Mouse (Mus musculus) small intestine, adult 2 months (tissue): ENCODE measurements around the gene Gpx3. TPM values are rescaled to one million over a fixed set of nuclear protein-coding genes. Genes with fewer than 3 reads are reported as not detected.

Experiments used
- H3K27ac ChIP-seq: fragments of 200-500 bp; 2 replicates; pipeline ENCODE4 v1.5.1; 2012; ENCODE audit warnings: low read depth, low read length, control low read depth, inconsistent platforms; ENCODE audit not compliant: insufficient read depth
- H3K27me3 ChIP-seq: fragments of 200-500 bp; 2 replicates; pipeline ENCODE4 v1.6.1; 2012; ENCODE audit warnings: mild to moderate bottlenecking, moderate library complexity, low read length, inconsistent platforms; ENCODE audit not compliant: control insufficient read depth, insufficient read depth
- H3K36me3 ChIP-seq: fragments of 200-500 bp; 2 replicates; pipeline ENCODE4 v1.6.1; 2012; ENCODE audit warnings: mild to moderate bottlenecking, low read length, control low read depth, inconsistent platforms; ENCODE audit not compliant: control insufficient read depth, insufficient read depth
- H3K4me1 ChIP-seq: fragments of 200-500 bp; 2 replicates; pipeline ENCODE4 v1.6.1; 2012; ENCODE audit warnings: low read length, inconsistent platforms, mixed read lengths; ENCODE audit not compliant: control insufficient read depth, insufficient read depth, insufficient read length
- H3K4me3 ChIP-seq: fragments of 200-500 bp; 2 replicates; pipeline ENCODE4 v1.5.1; 2012; ENCODE audit warnings: low read depth, mild to moderate bottlenecking, control low read depth, inconsistent platforms, low read length, moderate library complexity
- CTCF ChIP-seq: fragments of 200-500 bp; IDR thresholded peaks from 2 replicates; pipeline ENCODE4 v1.5.1; 2012; ENCODE audit warnings: low read depth, mild to moderate bottlenecking, control low read depth, inconsistent platforms, low read length, moderate library complexity, mixed read lengths; ENCODE audit not compliant: insufficient replicate concordance, insufficient read length; ENCODE audit errors: extremely low read depth
- POLR2A ChIP-seq: fragments of 200-500 bp; IDR thresholded peaks from 2 replicates; pipeline ENCODE4 v1.6.1; 2012; ENCODE audit warnings: low read depth, mild to moderate bottlenecking, control low read depth, inconsistent platforms, low read length, moderate library complexity
- WGBS: fragments of 180-500 bp; shearing (Covaris S2); methylation state at CpG from one replicate; pipeline ENCODE4 v1.1.7; 2018; 5-methylcytosine and 5-hydroxymethylcytosine counted together
- polyA plus RNA-seq: library from polyadenylated mRNA; depleted of rRNA; stranded (reverse); fragments of >200 nt; gene quantifications from 2 replicates; pipeline ENCODE4 v1.2.3, GENCODE M21; 2012

Gpx3 gene
- polyA plus RNA-seq, 1 experiment, result 90.3 TPM

DNA sequence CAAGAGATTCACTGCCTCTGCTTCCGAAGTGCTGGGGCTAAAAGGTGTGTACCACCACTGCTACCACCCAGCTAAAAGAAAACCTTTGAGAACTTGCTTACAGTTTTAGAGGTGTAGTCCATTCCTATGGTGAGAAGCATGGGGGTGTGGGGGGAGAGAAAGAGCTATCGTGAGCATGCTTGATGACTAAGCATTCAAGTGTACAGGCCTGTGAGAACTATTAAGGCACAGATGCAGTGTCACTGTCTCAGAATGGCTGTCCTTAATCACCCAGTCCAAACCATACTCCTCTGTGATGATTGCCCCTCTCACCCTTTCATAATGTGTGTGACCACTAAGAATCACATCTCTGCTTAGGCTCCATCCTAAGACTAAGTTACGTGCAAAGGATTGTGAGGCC, 32.9 kb upstream of the Gpx3 start:
- Histone ChIP-seq H3K4me3 (no peak overlapping the region), H3K27me3 (no peaks in the 10 kb centered on the region), H3K4me1 (peaks cover 4% of the 10 kb centered on the region), H3K36me3 (peaks cover 39% of the 10 kb centered on the region), H3K27ac (no peak overlapping the region)
- TF ChIP-seq POLR2A (no peak), CTCF (no peak)
- 84% methylated on average over 3 of the region's 3 CpGs for WGBS

DNA sequence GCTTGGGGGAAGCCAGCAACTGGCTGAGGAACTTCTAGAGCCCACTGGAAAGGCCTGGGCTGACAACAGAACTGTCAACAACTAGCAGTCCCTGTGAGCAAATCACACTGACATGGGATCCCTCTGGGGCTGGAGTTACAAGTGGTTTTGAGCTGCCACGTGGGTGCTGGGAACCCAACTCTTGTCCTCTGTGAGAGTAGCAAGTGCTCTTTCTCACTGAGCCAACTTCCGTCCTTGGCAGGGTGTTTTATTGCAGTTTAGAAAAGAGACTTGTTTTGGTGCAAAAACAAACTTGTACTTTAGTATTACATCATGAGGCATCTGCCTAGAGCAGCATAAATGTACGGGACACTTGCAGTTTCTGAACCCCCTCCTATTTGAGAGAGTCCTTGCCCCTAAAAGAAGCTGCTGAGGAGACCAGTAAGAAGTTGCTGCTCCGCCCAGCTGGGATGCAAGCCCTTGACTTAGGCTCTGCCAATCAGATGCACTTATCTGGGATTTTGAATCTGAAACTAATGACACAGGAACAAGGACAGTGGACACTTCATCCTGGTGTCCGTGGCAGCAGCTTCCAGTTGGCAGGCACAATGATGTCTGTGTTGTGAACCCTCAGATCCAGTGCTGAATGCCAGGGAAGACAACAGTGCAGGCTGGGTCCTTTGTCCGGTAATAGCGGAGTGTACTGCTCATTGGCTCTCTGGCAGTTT, 30.3 kb upstream of the Gpx3 start:
- Histone ChIP-seq H3K36me3 (peaks cover 39% of the 10 kb centered on the region), H3K27ac (no peak overlapping the region), H3K4me1 (peaks cover 4% of the 10 kb centered on the region), H3K4me3 (no peak overlapping the region), H3K27me3 (no peaks in the 10 kb centered on the region)
- TF ChIP-seq CTCF (no peak), POLR2A (no peak)
- 71% methylated on average over 7 of the region's 7 CpGs for WGBS

- WGBS, result 90% methylated on average over 5 of the region's 5 CpGs
- Histone ChIP-seq H3K27me3 (no peaks in the 10 kb centered on the region), H3K4me3 (no peak overlapping the region), H3K36me3 (peaks cover 27% of the 10 kb centered on the region), H3K27ac (no peak overlapping the region), H3K4me1 (no peaks in the 10 kb centered on the region)
- TF ChIP-seq POLR2A (no peak), CTCF (no peak)
Measured at GRCm38 (mm10) chr11:54876031-54876430, 26.2 kb upstream of the Gpx3 start.

GRCm38 (mm10) chr11:54878893-54879292, 23.4 kb upstream of the Gpx3 start:
- no peaks in the 10 kb centered on the region for H3K4me1 ChIP-seq
- WGBS, result 43% methylated on average over 6 of the region's 6 CpGs
- H3K27ac ChIP-seq, result no peak overlapping the region
- H3K27me3 ChIP-seq, result no peaks in the 10 kb centered on the region
- no peak overlapping the region for H3K4me3 ChIP-seq
- TF ChIP-seq CTCF, result no peak
- no peak for TF ChIP-seq POLR2A
- H3K36me3 ChIP-seq, result peaks cover 4% of the 10 kb centered on the region

GRCm38 (mm10) chr11:54879434-54879833, 22.8 kb upstream of the Gpx3 start:
- H3K27me3 ChIP-seq, result no peaks in the 10 kb centered on the region
- no peak overlapping the region for H3K4me3 ChIP-seq
- WGBS, result 30% methylated on average over 4 of the region's 4 CpGs
- no peaks in the 10 kb centered on the region for H3K4me1 ChIP-seq
- no peak overlapping the region for H3K27ac ChIP-seq
- TF ChIP-seq POLR2A, result no peak
- TF ChIP-seq CTCF, result peak; percentile 49; the same call in 1 of the 2 replicates
- no peaks in the 10 kb centered on the region for H3K36me3 ChIP-seq

DNA sequence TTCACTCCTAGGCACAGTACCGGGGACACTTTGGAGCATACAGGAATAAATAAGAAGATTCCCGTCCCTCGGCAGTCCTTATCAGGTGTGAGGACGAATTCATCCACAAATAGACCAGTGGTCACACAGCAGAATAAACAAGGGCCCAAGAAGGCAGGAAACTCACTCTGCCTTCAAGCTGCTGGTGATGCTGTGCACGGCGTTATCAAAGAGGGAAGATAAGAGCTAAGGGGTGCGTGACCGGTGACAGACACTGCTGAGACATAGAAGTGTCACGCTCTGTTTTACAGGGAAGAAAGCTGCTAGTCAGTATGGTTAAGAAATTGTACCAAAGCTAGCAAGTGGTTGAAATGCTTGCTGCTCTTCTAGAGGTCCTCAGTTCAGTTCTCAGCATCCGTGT, 22.3 kb upstream of the Gpx3 start:
- no peaks in the 10 kb centered on the region for H3K36me3 ChIP-seq

DNA sequence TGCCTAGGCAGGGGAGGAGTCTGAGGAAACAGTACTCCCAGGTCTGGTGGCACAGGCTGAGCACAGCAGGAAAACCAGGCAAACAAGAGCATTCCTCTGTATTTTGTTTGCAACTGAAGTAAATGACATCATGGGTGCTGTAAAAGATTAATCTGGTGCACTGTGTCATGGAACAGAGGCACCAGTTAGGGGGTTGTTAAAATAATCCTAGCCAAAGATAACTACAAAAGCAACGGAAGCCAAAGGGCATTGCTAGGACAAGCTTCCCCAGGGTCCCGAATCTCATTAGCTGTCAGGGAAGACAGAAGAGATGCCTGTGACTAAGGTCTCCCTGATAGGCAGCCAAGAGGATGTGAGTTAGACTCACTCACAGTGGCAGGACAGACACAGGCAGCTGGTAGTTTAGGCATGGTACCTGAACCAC, 21.2 kb upstream of the Gpx3 start:
- WGBS, result 13% methylated on average over 2 of the region's 2 CpGs
- TF ChIP-seq POLR2A (no peak), CTCF (no peak)
- H3K27ac ChIP-seq, result no peak overlapping the region
- H3K27me3 ChIP-seq, result no peaks in the 10 kb centered on the region
- H3K36me3 ChIP-seq, result no peaks in the 10 kb centered on the region
- no peak overlapping the region for H3K4me3 ChIP-seq
- H3K4me1 ChIP-seq, result no peaks in the 10 kb centered on the region

More for the DNA sequence above, 22.3 kb upstream of the Gpx3 start:
- no peaks in the 10 kb centered on the region for H3K4me1 ChIP-seq
- TF ChIP-seq CTCF (no peak), POLR2A (no peak)
- WGBS, result 45% methylated on average over 10 of the region's 10 CpGs
- no peaks in the 10 kb centered on the region for H3K27me3 ChIP-seq
- H3K4me3 ChIP-seq, result no peak overlapping the region
- no peak overlapping the region for H3K27ac ChIP-seq
